Mouse (Mus musculus): ENCODE results near the gene Gm49510. TPM values are rescaled to one million over a fixed set of nuclear protein-coding genes. Genes with fewer than 3 reads are reported as not detected.
"Not testable (repeated sequence)": the region's sequence is repeated elsewhere in the genome, so short reads cannot be mapped to it uniquely, and the experiment has no call there.

The Gm49510 gene
- polyA plus RNA-seq, 1 experiment = not detected

- H3K27ac ChIP-seq (ENCODE audit: insufficient read depth, low read depth, low read length) = peak overlapping the region; percentile 97
- TF ChIP-seq CTCF (IDR thresholded peaks at IDR 0.05; ENCODE audit: insufficient read depth, low read depth, low read length) (no peak), POLR2A (IDR thresholded peaks at IDR 0.05; ENCODE audit: insufficient read depth, low read depth, low read length) (no peak)
- H3K4me3 ChIP-seq (ENCODE audit: insufficient read depth, low read depth, low read length) = no peak overlapping the region; the same call in 1 of the 2 replicates
- WGBS = 54% methylated on average over 5 of the region's 5 CpGs
- peaks cover 37% of the 10 kb centered on the region for H3K4me1 ChIP-seq (ENCODE audit: control insufficient read depth, insufficient read depth, low read length)
Measured at GRCm38 (mm10) chr15:78875537-78875936, 23.9 kb upstream of the Gm49510 start.

GRCm38 (mm10) chr15:78876258-78876696 is 23.2 kb upstream of the Gm49510 start:
- Histone ChIP-seq H3K4me1 (ENCODE audit: control insufficient read depth, insufficient read depth, low read length) (peaks cover 37% of the 10 kb centered on the region), H3K4me3 (ENCODE audit: insufficient read depth, low read depth, low read length) (peak overlapping the region; percentile 91; the same call in 1 of the 2 replicates), H3K27ac (ENCODE audit: insufficient read depth, low read depth, low read length) (peak overlapping the region; percentile 97)
- TF ChIP-seq CTCF (IDR thresholded peaks at IDR 0.05; ENCODE audit: insufficient read depth, low read depth, low read length) (peak; percentile 76), POLR2A (IDR thresholded peaks at IDR 0.05; ENCODE audit: insufficient read depth, low read depth, low read length) (no peak)
- WGBS = under 1% methylated on average over 17 of the region's 17 CpGs

- Histone ChIP-seq H3K4me3 (ENCODE audit: insufficient read depth, low read depth, low read length) (peak within 1 kb of the TSS; percentile 91), H3K27ac (ENCODE audit: insufficient read depth, low read depth, low read length) (peak within 1 kb of the TSS; percentile 97), H3K4me1 (ENCODE audit: control insufficient read depth, insufficient read depth, low read length) (peaks cover 37% of the 10 kb centered on the region)
- TF ChIP-seq POLR2A (IDR thresholded peaks at IDR 0.05; ENCODE audit: insufficient read depth, low read depth, low read length) (peak; percentile 38; the same call in 1 of the 2 replicates), CTCF (IDR thresholded peaks at IDR 0.05; ENCODE audit: insufficient read depth, low read depth, low read length) (peak; percentile 37; the same call in 1 of the 2 replicates)
- WGBS = under 1% methylated on average over 80 of the region's 95 CpGs
Measured at GRCm38 (mm10) chr15:78876991-78877809, 22.3 kb upstream of the Gm49510 start, which contains the start of gene Gga1. TSS of gene Gga1 (plus strand) at chr15:78877190.

- Histone ChIP-seq H3K4me1 (ENCODE audit: control insufficient read depth, insufficient read depth, low read length) (peaks cover 37% of the 10 kb centered on the region), H3K27ac (ENCODE audit: insufficient read depth, low read depth, low read length) (peak overlapping the region; percentile 2; the same call in 1 of the 2 replicates), H3K4me3 (ENCODE audit: insufficient read depth, low read depth, low read length) (peak overlapping the region; percentile 91)
- no peak for TF ChIP-seq CTCF (IDR thresholded peaks at IDR 0.05; ENCODE audit: insufficient read depth, low read depth, low read length)
- no peak for TF ChIP-seq POLR2A (IDR thresholded peaks at IDR 0.05; ENCODE audit: insufficient read depth, low read depth, low read length)
- 1% methylated on average over 17 of the region's 17 CpGs for WGBS
Measured at GRCm38 (mm10) chr15:78877810-78878390, 21.6 kb upstream of the Gm49510 start.

GRCm38 (mm10) chr15:78878792-78879516 is 20.5 kb upstream of the Gm49510 start:
- peaks cover 34% of the 10 kb centered on the region for H3K4me1 ChIP-seq (ENCODE audit: control insufficient read depth, insufficient read depth, low read length)
- H3K27ac ChIP-seq (ENCODE audit: insufficient read depth, low read depth, low read length); H3K4me3 ChIP-seq (ENCODE audit: insufficient read depth, low read depth, low read length): not testable (repeated sequence)
- WGBS = 41% methylated on average over 7 of the region's 7 CpGs

- Histone ChIP-seq H3K4me3 (ENCODE audit: insufficient read depth, low read depth, low read length) (no peak overlapping the region), H3K27ac (ENCODE audit: insufficient read depth, low read depth, low read length) (no peak overlapping the region), H3K4me1 (ENCODE audit: control insufficient read depth, insufficient read depth, low read length) (peaks cover 28% of the 10 kb centered on the region)
- TF ChIP-seq POLR2A (IDR thresholded peaks at IDR 0.05; ENCODE audit: insufficient read depth, low read depth, low read length) (no peak), CTCF (IDR thresholded peaks at IDR 0.05; ENCODE audit: insufficient read depth, low read depth, low read length) (no peak)
- WGBS = 90% methylated on average over 8 of the region's 8 CpGs
Measured at GRCm38 (mm10) chr15:78880432-78880831, 19.0 kb upstream of the Gm49510 start.

GRCm38 (mm10) chr15:78881828-78882227 is 17.6 kb upstream of the Gm49510 start:
- no peak overlapping the region for H3K4me3 ChIP-seq (ENCODE audit: insufficient read depth, low read depth, low read length)
- 82% methylated on average over 3 of the region's 3 CpGs for WGBS
- no peak overlapping the region for H3K27ac ChIP-seq (ENCODE audit: insufficient read depth, low read depth, low read length)
- TF ChIP-seq CTCF (IDR thresholded peaks at IDR 0.05; ENCODE audit: insufficient read depth, low read depth, low read length) (no peak), POLR2A (IDR thresholded peaks at IDR 0.05; ENCODE audit: insufficient read depth, low read depth, low read length) (no peak)
- H3K4me1 ChIP-seq (ENCODE audit: control insufficient read depth, insufficient read depth, low read length) = peaks cover 21% of the 10 kb centered on the region

GRCm38 (mm10) chr15:78889401-78889853 is 10.0 kb upstream of the Gm49510 start:
- no peak overlapping the region for H3K4me3 ChIP-seq (ENCODE audit: insufficient read depth, low read depth, low read length)
- 38% methylated on average over 13 of the region's 13 CpGs for WGBS
- H3K27ac ChIP-seq (ENCODE audit: insufficient read depth, low read depth, low read length) = no peak overlapping the region
- no peaks in the 10 kb centered on the region for H3K4me1 ChIP-seq (ENCODE audit: control insufficient read depth, insufficient read depth, low read length)
- TF ChIP-seq CTCF (IDR thresholded peaks at IDR 0.05; ENCODE audit: insufficient read depth, low read depth, low read length) (no peak), POLR2A (IDR thresholded peaks at IDR 0.05; ENCODE audit: insufficient read depth, low read depth, low read length) (no peak)
